Mouse (Mus musculus) liver, embryonic 12.5 days (tissue): Measurements from ENCODE around the gene Gm4788. TPM values are rescaled to one million over a fixed set of nuclear protein-coding genes. Genes with fewer than 3 reads are reported as not detected.
"Not testable (repeated sequence)": the region's sequence is repeated elsewhere in the genome, so short reads cannot be mapped to it uniquely, and the experiment has no call there.

Experiments used
- ATAC-seq: fragments of 200-750 bp; cut with Nextera tagmentation; 2 replicates; pipeline ENCODE4 v1.8.0; 2017; ENCODE audit warnings: moderate number of reproducible peaks, mild to moderate bottlenecking, moderate library complexity
- H3K27ac ChIP-seq: fragments of 300-500 bp; sonication (generic); 2 replicates; pipeline ENCODE4 v1.5.1; 2016; ENCODE audit warnings: mild to moderate bottlenecking
- H3K27me3 ChIP-seq: fragments of 300-500 bp; sonication (generic); replicated peaks from 2 replicates; pipeline ENCODE4 v1.6.1; 2016; ENCODE audit warnings: mild to moderate bottlenecking, moderate library complexity
- H3K36me3 ChIP-seq: fragments of 300-500 bp; sonication (generic); 2 replicates; pipeline ENCODE4 v1.6.1; 2016; ENCODE audit warnings: mild to moderate bottlenecking, moderate library complexity
- H3K4me1 ChIP-seq: fragments of 300-500 bp; sonication (generic); 2 replicates; pipeline ENCODE4 v1.6.1; 2016
- H3K4me2 ChIP-seq: fragments of 300-500 bp; sonication (generic); 2 replicates; pipeline ENCODE4 v1.6.1; 2016; ENCODE audit warnings: mild to moderate bottlenecking, moderate library complexity
- H3K4me3 ChIP-seq: fragments of 300-500 bp; sonication (generic); 2 replicates; pipeline ENCODE4 v1.5.1; 2016; ENCODE audit warnings: mild to moderate bottlenecking, moderate library complexity
- H3K9ac ChIP-seq: fragments of 300-500 bp; sonication (generic); 2 replicates; pipeline ENCODE4 v1.6.1; 2016; ENCODE audit warnings: mild to moderate bottlenecking, moderate library complexity
- H3K9me3 ChIP-seq: fragments of 300-500 bp; sonication (generic); replicated peaks from 2 replicates; pipeline ENCODE4 v1.6.1; 2016; ENCODE audit warnings: mild to moderate bottlenecking, moderate library complexity
- WGBS: fragments of 180-500 bp; shearing (Covaris S2); methylation state at CpG from one replicate; pipeline ENCODE4 v1.1.7; 2016; ENCODE audit not compliant: insufficient replicate concordance; 5-methylcytosine and 5-hydroxymethylcytosine counted together
- polyA plus RNA-seq: library from polyadenylated mRNA; unstranded; fragments of >200 nt; fragmentation: Nextera tagmentation; extraction: Ambion mirVana; gene quantifications from 2 replicates; pipeline ENCODE4 v1.2.1, GENCODE M21; 2016

Gm4788 gene
- not detected in 2 replicates for polyA plus RNA-seq

DNA sequence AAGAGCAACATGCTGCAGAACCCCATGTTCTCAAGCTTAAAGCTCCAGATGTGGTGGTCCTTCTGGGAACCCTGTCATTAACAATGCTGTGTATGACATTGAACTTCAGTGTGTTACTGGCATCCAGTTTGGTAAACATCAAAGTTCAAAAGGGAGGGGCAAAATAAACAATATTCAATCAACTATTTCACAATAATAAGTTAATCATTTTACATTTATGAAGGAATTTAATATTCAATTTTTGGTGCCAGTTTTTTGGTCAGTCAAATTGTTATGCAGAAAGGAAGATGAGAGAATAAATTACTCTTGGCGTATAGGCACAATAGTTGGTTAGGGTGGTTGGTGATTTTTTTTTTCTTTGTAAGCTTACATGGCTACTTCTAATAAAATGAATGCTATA lies at the start of gene Gm4788:
Gm4788 (minus strand) TSS at position 101 of the 400 bp plus-strand sequence.
- 84% methylated on average over 1 of the region's 1 CpGs for WGBS
- Histone ChIP-seq H3K9ac (no peak within 1 kb of the TSS), H3K36me3 (no peaks in the 10 kb centered on the region), H3K4me3 (no peak within 1 kb of the TSS), H3K4me1 (no peaks in the 10 kb centered on the region), H3K27me3 (no peaks in the 10 kb centered on the region), H3K4me2 (no peak within 1 kb of the TSS), H3K9me3 (no peaks in the 10 kb centered on the region), H3K27ac (no peak within 1 kb of the TSS)
- ATAC-seq, result no peak

DNA sequence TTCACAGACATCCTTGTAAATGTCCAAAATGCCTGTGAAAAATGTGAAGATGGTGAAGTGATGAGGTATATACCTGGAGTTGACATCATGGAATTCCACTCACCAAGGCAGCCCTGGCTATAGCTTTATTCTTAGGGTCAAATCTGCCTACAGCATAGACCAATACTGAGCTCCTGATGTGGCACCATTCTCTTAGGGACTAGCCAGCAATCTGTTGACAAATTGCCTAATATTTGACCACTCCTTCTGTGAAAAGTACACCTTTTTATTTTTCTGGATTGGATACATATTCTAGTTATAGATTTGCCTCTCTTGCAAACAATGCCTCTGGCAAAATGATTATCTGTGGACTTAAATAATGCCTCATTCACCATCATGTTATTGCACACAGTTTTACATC lies 27.6 kb upstream of the Gm4788 start:
- Histone ChIP-seq H3K4me2 (no peak overlapping the region), H3K27me3 (no peaks in the 10 kb centered on the region), H3K27ac (no peak overlapping the region), H3K9ac (no peak overlapping the region), H3K36me3 (no peaks in the 10 kb centered on the region), H3K4me1 (no peaks in the 10 kb centered on the region), H3K9me3 (no peaks in the 10 kb centered on the region), H3K4me3 (no peak overlapping the region)
- ATAC-seq, result no peak

DNA sequence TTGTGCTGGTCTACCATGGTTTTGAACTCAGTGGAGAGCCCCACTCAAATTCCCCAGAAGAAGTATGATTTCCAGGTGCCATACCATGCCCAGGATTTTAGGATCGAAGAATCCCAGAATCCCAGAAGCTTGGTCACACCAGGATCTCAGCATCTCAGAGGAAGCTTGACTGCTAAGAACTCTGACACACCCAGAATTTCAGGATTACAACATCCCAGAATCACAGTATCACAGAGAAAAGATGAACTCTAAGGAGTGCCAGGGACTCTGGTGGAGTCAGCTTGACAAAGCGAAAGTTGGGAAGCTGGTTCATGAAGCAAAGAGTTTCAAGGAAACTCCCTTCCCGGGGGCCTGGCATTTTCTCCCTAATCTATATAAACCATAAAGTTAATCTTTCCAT lies 11.1 kb downstream of the Gm4788 start:
- not testable (repeated sequence) for ATAC-seq, H3K4me3 ChIP-seq, H3K9ac ChIP-seq, H3K4me2 ChIP-seq, H3K4me1 ChIP-seq, H3K27me3 ChIP-seq, H3K36me3 ChIP-seq, H3K27ac ChIP-seq, H3K9me3 ChIP-seq
- 58% methylated on average over 3 of the region's 3 CpGs for WGBS

DNA sequence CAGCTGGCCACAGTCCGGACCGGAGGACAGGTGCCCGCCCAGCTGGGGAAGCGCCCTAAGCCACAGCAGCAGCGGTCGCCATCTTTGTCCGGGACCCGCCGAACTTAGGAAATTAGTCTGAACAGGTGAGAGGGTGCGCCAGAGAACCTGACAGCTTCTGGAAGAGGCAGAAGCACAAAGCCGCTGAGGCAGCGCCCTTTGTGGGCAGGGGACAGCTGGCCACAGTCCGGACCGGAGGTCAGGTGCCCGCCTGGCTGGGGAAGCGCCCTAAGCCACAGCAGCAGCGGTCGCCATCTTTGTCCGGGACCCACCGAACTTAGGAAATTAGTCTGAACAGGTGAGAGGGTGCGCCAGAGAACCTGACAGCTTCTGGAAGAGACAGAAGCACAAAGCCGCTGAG lies 64.4 kb downstream of the Gm4788 start:
- H3K9ac ChIP-seq, H3K4me2 ChIP-seq, H3K27ac ChIP-seq, ATAC-seq, H3K27me3 ChIP-seq, H3K4me1 ChIP-seq, H3K4me3 ChIP-seq, H3K36me3 ChIP-seq, H3K9me3 ChIP-seq: not testable (repeated sequence)
- WGBS, result 65% methylated on average over 11 of the region's 22 CpGs

DNA sequence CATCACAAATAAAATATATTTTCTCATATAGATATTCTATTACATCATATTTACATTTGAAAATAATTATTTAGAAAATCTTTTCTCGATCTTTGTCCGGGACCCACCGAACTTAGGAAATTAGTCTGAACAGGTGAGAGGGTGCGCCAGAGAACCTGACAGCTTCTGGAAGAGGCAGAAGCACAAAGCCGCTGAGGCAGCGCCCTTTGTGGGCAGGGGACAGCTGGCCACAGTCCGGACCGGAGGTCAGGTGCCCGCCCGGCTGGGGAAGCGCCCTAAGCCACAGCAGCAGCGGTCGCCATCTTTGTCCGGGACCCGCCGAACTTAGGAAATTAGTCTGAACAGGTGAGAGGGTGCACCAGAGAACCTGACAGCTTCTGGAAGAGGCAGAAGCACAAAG lies 64.8 kb downstream of the Gm4788 start:
- not testable (repeated sequence) for H3K4me1 ChIP-seq, H3K9me3 ChIP-seq, H3K36me3 ChIP-seq, H3K4me2 ChIP-seq, H3K4me3 ChIP-seq, H3K27ac ChIP-seq, H3K27me3 ChIP-seq, ATAC-seq, H3K9ac ChIP-seq
- 67% methylated on average over 11 of the region's 16 CpGs for WGBS

DNA sequence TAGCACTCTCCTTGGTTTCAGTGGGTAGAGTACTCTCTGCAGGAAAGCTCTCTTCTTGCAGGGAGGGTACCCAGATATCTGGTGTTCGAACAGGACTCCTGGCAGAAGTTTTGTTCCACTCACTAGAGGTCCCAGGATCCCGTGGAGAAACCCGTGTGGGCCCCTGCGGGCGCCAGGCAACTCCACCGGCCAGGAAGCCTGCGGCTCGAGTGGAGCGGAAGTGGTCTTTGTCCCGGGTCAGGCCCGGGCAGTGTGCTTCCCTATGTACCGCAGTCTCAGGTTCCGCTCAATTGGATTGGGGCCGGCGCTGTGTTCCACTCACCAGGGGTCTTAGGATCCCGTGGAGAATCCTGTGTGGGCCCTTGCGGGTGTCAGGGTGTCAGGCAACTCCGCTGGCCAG lies 131.1 kb downstream of the Gm4788 start:
- H3K9ac ChIP-seq, H3K4me3 ChIP-seq, H3K4me2 ChIP-seq, H3K9me3 ChIP-seq, H3K27me3 ChIP-seq, H3K27ac ChIP-seq, ATAC-seq, H3K4me1 ChIP-seq, H3K36me3 ChIP-seq: not testable (repeated sequence)
- WGBS, result 76% methylated on average over 18 of the region's 18 CpGs

Other genes starting within 250 kb of the Gm4788 start
- gene Cfhr1, start 221.0 kb downstream of the Gm4788 start, polyA plus RNA-seq, result 0.72 and 0.80 TPM in 2 replicates
- 0.19 TPM in 1 of 2 replicates, not detected in the other for gene Cfhr2, start 77.5 kb upstream of the Gm4788 start, polyA plus RNA-seq